Mouse (Mus musculus) testis, adult 2 months (tissue): Measurements from ENCODE around the gene Gm10160. TPM values are rescaled to one million over a fixed set of nuclear protein-coding genes. Genes with fewer than 3 reads are reported as not detected.

Experiments used
- H3K27ac ChIP-seq: fragments of 200-500 bp; 2 replicates; pipeline ENCODE4 v1.5.1; 2012; ENCODE audit warnings: low read depth, low read length; ENCODE audit not compliant: control insufficient read depth, insufficient read depth
- H3K27me3 ChIP-seq: fragments of 200-500 bp; 2 replicates; pipeline ENCODE4 v1.6.1; 2012; ENCODE audit warnings: mild to moderate bottlenecking, low read length, moderate library complexity; ENCODE audit not compliant: control insufficient read depth, insufficient read depth
- H3K36me3 ChIP-seq: fragments of 200-500 bp; 2 replicates; pipeline ENCODE4 v1.6.1; 2012; ENCODE audit warnings: mild to moderate bottlenecking, low read length; ENCODE audit not compliant: control insufficient read depth, insufficient read depth
- H3K4me1 ChIP-seq: fragments of 200-500 bp; 2 replicates; pipeline ENCODE4 v1.6.1; 2012; ENCODE audit warnings: low read length; ENCODE audit not compliant: control insufficient read depth, insufficient read depth
- H3K4me3 ChIP-seq: fragments of 200-500 bp; 2 replicates; pipeline ENCODE4 v1.5.1; 2012; ENCODE audit warnings: low read depth, mild to moderate bottlenecking, low read length, moderate library complexity, mixed read lengths; ENCODE audit not compliant: control insufficient read depth
- CTCF ChIP-seq: fragments of 200-500 bp; IDR thresholded peaks from 2 replicates; pipeline ENCODE4 v1.5.1; 2012; ENCODE audit warnings: low read depth, mild to moderate bottlenecking, inconsistent platforms, low read length, moderate library complexity; ENCODE audit not compliant: control insufficient read depth, insufficient read depth, insufficient replicate concordance
- POLR2A ChIP-seq: fragments of 200-500 bp; IDR thresholded peaks from 2 replicates; pipeline ENCODE4 v1.6.1; 2012; ENCODE audit warnings: low read depth, mild to moderate bottlenecking, inconsistent platforms, low read length, moderate library complexity; ENCODE audit not compliant: control insufficient read depth
- polyA plus RNA-seq: library from polyadenylated mRNA; depleted of rRNA; stranded (reverse); fragments of >200 nt; gene quantifications from 2 replicates; pipeline ENCODE4 v1.2.3, GENCODE M21; 2012

The Gm10160 gene
- polyA plus RNA-seq, 1 experiment, result not detected

GRCm38 (mm10) chr7:81875372-81875771 is 19.8 kb upstream of the Gm10160 start:
- Histone ChIP-seq H3K36me3 (no peaks in the 10 kb centered on the region), H3K4me1 (no peaks in the 10 kb centered on the region), H3K4me3 (no peak overlapping the region), H3K27ac (no peak overlapping the region), H3K27me3 (no peaks in the 10 kb centered on the region)
- TF ChIP-seq POLR2A, result no peak
- no peak for TF ChIP-seq CTCF

- no peak overlapping the region for H3K4me3 ChIP-seq
- H3K27me3 ChIP-seq, result no peaks in the 10 kb centered on the region
- no peaks in the 10 kb centered on the region for H3K4me1 ChIP-seq
- H3K27ac ChIP-seq, result no peak overlapping the region
- no peaks in the 10 kb centered on the region for H3K36me3 ChIP-seq
- TF ChIP-seq CTCF, result no peak
- TF ChIP-seq POLR2A, result no peak
Measured at GRCm38 (mm10) chr7:81874636-81875035, 19.0 kb upstream of the Gm10160 start.

GRCm38 (mm10) chr7:81873807-81874206 is 18.2 kb upstream of the Gm10160 start:
- H3K27me3 ChIP-seq, result no peaks in the 10 kb centered on the region
- H3K27ac ChIP-seq, result no peak overlapping the region
- no peak for TF ChIP-seq CTCF
- TF ChIP-seq POLR2A, result no peak
- no peak overlapping the region for H3K4me3 ChIP-seq
- H3K4me1 ChIP-seq, result no peaks in the 10 kb centered on the region
- H3K36me3 ChIP-seq, result no peaks in the 10 kb centered on the region

GRCm38 (mm10) chr7:81872493-81873013 is 17.0 kb upstream of the Gm10160 start:
- TF ChIP-seq POLR2A (no peak), CTCF (no peak)
- H3K27me3 ChIP-seq, result no peaks in the 10 kb centered on the region
- no peaks in the 10 kb centered on the region for H3K36me3 ChIP-seq

GRCm38 (mm10) chr7:81868158-81868557 is 12.6 kb upstream of the Gm10160 start:
- H3K4me1 ChIP-seq, result no peaks in the 10 kb centered on the region
- TF ChIP-seq POLR2A, result no peak
- peak; percentile 82 for TF ChIP-seq CTCF
- no peak overlapping the region for H3K4me3 ChIP-seq
- H3K27ac ChIP-seq, result no peak overlapping the region
- no peaks in the 10 kb centered on the region for H3K27me3 ChIP-seq
- H3K36me3 ChIP-seq, result no peaks in the 10 kb centered on the region

More at GRCm38 (mm10) chr7:81872493-81873013, 17.0 kb upstream of the Gm10160 start:
- H3K4me3 ChIP-seq, result no peak overlapping the region
- H3K4me1 ChIP-seq, result no peaks in the 10 kb centered on the region
- H3K27ac ChIP-seq, result no peak overlapping the region

- TF ChIP-seq POLR2A (no peak), CTCF (no peak)
- H3K36me3 ChIP-seq, result no peaks in the 10 kb centered on the region
- no peak overlapping the region for H3K27ac ChIP-seq
- no peak overlapping the region for H3K4me3 ChIP-seq
- no peaks in the 10 kb centered on the region for H3K4me1 ChIP-seq
- no peaks in the 10 kb centered on the region for H3K27me3 ChIP-seq
Measured at GRCm38 (mm10) chr7:81867231-81867930, 11.8 kb upstream of the Gm10160 start.

- H3K4me1 ChIP-seq, result no peaks in the 10 kb centered on the region
- H3K36me3 ChIP-seq, result no peaks in the 10 kb centered on the region
- H3K27me3 ChIP-seq, result no peaks in the 10 kb centered on the region
- no peak overlapping the region for H3K4me3 ChIP-seq
- H3K27ac ChIP-seq, result no peak overlapping the region
- TF ChIP-seq CTCF, result no peak
- no peak for TF ChIP-seq POLR2A
Measured at GRCm38 (mm10) chr7:81865937-81866336, 10.3 kb upstream of the Gm10160 start.
